Mouse (Mus musculus): Measurements from ENCODE around the gene Tdrd12. TPM values are rescaled to one million over a fixed set of nuclear protein-coding genes. Genes with fewer than 3 reads are reported as not detected.
"Not testable (repeated sequence)": the region's sequence is repeated elsewhere in the genome, so short reads cannot be mapped to it uniquely, and the experiment has no call there.

The Tdrd12 gene
- polyA plus RNA-seq, 1 experiment, result 0.54 TPM

DNA sequence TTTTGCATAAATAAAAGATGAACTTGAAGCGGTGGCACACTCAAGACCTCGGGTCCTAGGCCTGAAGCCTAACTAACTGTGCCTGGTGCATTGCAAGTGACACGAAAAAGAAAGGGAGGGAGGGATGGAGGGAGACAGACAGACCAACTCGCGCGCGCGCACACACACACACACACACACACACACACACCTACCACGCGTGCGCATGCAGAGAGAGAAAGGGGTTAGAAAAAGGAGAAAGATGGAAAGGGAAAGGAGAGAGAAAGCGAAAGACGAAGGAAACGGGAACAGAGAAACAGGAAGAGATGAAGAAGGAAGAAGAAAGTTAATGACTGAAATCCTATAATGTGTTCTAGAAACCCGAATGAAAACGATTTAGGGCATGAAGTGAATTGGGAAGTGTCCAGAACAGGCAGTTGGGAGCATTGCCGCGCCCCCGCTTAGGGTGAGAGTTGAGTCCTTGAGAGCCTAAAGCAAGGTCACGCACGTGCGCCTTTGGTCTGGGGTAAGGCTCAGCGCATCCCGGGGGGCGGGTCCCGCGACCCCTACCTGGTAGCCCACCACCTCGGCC, 17.1 kb upstream of the Tdrd12 start:
- H3K27me3 ChIP-seq (ENCODE audit: control insufficient read depth, insufficient read depth, low read length), result no peaks in the 10 kb centered on the region
- 4% methylated on average over 28 of the region's 28 CpGs for WGBS
- peaks cover 4% of the 10 kb centered on the region; the same call in 1 of the 2 replicates for H3K4me1 ChIP-seq (ENCODE audit: control insufficient read depth, insufficient read depth, low read length)
- peak; percentile 52 to 60 for DNase-seq
- peak overlapping the region; percentile 97 for H3K27ac ChIP-seq (ENCODE audit: insufficient read depth, low read length)
- peak overlapping the region; percentile 79 for H3K4me3 ChIP-seq (replicated peaks; ENCODE audit: insufficient read depth, low read depth, low read length)
- no peak for TF ChIP-seq POLR2A (IDR thresholded peaks at IDR 0.05; ENCODE audit: borderline replicate concordance, insufficient read depth, low read length)
- TF ChIP-seq CTCF (IDR thresholded peaks at IDR 0.05; ENCODE audit: borderline replicate concordance, insufficient read depth, low read depth, low read length), result no peak

- Histone ChIP-seq H3K27me3 (ENCODE audit: control insufficient read depth, insufficient read depth, low read length) (no peaks in the 10 kb centered on the region), H3K27ac (ENCODE audit: insufficient read depth, low read length) (peak overlapping the region; percentile 97; the same call in 1 of the 2 replicates), H3K4me3 (replicated peaks; ENCODE audit: insufficient read depth, low read depth, low read length) (peak overlapping the region; percentile 79), H3K4me1 (ENCODE audit: control insufficient read depth, insufficient read depth, low read length) (peaks cover 4% of the 10 kb centered on the region; the same call in 1 of the 2 replicates)
- WGBS, result 52% methylated on average over 10 of the region's 10 CpGs
- peak; percentile 33 to 39 for DNase-seq
- no peak for TF ChIP-seq POLR2A (IDR thresholded peaks at IDR 0.05; ENCODE audit: borderline replicate concordance, insufficient read depth, low read length)
- no peak for TF ChIP-seq CTCF (IDR thresholded peaks at IDR 0.05; ENCODE audit: borderline replicate concordance, insufficient read depth, low read depth, low read length)
These were observed 16.4 kb upstream of the Tdrd12 start for GRCm38 (mm10) chr7:35553751-35554604.

DNA sequence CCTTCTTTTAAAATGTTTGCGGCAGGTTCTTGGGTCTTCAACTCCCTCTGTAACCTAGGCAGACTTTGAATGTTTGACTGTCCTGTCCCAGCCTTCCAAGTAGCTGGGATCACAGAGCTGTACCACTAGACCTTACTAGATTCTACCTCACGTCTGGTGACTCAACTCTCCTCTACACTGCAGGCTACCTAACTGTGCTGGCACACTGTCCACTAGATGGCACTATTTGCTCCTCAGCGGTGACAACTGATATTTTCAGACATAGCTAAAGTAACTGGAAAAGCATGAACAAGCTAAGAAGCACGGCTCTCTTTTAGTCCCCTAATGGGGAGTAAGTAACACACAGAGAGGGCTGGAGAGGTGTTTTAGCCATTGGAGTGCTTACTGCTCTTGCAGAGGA, 8.3 kb upstream of the Tdrd12 start:
- WGBS, result 29% methylated on average over 4 of the region's 4 CpGs
- peak; percentile 52 to 58 for DNase-seq
- TF ChIP-seq CTCF (IDR thresholded peaks at IDR 0.05; ENCODE audit: borderline replicate concordance, insufficient read depth, low read depth, low read length), result peak; percentile 75; the same call in 1 of the 2 replicates
- TF ChIP-seq POLR2A (IDR thresholded peaks at IDR 0.05; ENCODE audit: borderline replicate concordance, insufficient read depth, low read length), result no peak
- Histone ChIP-seq H3K27ac (ENCODE audit: insufficient read depth, low read length) (no peak overlapping the region), H3K4me1 (ENCODE audit: control insufficient read depth, insufficient read depth, low read length) (no peaks in the 10 kb centered on the region), H3K4me3 (replicated peaks; ENCODE audit: insufficient read depth, low read depth, low read length) (no peak overlapping the region), H3K27me3 (ENCODE audit: control insufficient read depth, insufficient read depth, low read length) (no peaks in the 10 kb centered on the region)

GRCm38 (mm10) chr7:35535750-35536512, 1.6 kb downstream of the Tdrd12 start:
- no peak for DNase-seq
- TF ChIP-seq POLR2A (IDR thresholded peaks at IDR 0.05; ENCODE audit: borderline replicate concordance, insufficient read depth, low read length), result no peak
- no peak for TF ChIP-seq CTCF (IDR thresholded peaks at IDR 0.05; ENCODE audit: borderline replicate concordance, insufficient read depth, low read depth, low read length)
- 80% methylated on average over 12 of the region's 12 CpGs for WGBS
- H3K4me3 ChIP-seq (replicated peaks; ENCODE audit: insufficient read depth, low read depth, low read length), result no peak overlapping the region
- no peak overlapping the region for H3K27ac ChIP-seq (ENCODE audit: insufficient read depth, low read length)
- no peaks in the 10 kb centered on the region for H3K27me3 ChIP-seq (ENCODE audit: control insufficient read depth, insufficient read depth, low read length)
- no peaks in the 10 kb centered on the region for H3K4me1 ChIP-seq (ENCODE audit: control insufficient read depth, insufficient read depth, low read length)

GRCm38 (mm10) chr7:35530544-35530943, 7.0 kb downstream of the Tdrd12 start:
- H3K4me1 ChIP-seq (ENCODE audit: control insufficient read depth, insufficient read depth, low read length); DNase-seq; H3K27me3 ChIP-seq (ENCODE audit: control insufficient read depth, insufficient read depth, low read length); H3K27ac ChIP-seq (ENCODE audit: insufficient read depth, low read length); H3K4me3 ChIP-seq (replicated peaks; ENCODE audit: insufficient read depth, low read depth, low read length): not testable (repeated sequence)
- WGBS, result 58% methylated on average over 1 of the region's 1 CpGs

GRCm38 (mm10) chr7:35530026-35530425, 7.5 kb downstream of the Tdrd12 start:
- Histone ChIP-seq H3K4me1 (ENCODE audit: control insufficient read depth, insufficient read depth, low read length) (no peaks in the 10 kb centered on the region), H3K27ac (ENCODE audit: insufficient read depth, low read length) (no peak overlapping the region), H3K27me3 (ENCODE audit: control insufficient read depth, insufficient read depth, low read length) (no peaks in the 10 kb centered on the region), H3K4me3 (replicated peaks; ENCODE audit: insufficient read depth, low read depth, low read length) (no peak overlapping the region)
- 73% methylated on average over 3 of the region's 3 CpGs for WGBS
- no peak for TF ChIP-seq CTCF (IDR thresholded peaks at IDR 0.05; ENCODE audit: borderline replicate concordance, insufficient read depth, low read depth, low read length)
- TF ChIP-seq POLR2A (IDR thresholded peaks at IDR 0.05; ENCODE audit: borderline replicate concordance, insufficient read depth, low read length), result no peak
- DNase-seq, result no peak

DNA sequence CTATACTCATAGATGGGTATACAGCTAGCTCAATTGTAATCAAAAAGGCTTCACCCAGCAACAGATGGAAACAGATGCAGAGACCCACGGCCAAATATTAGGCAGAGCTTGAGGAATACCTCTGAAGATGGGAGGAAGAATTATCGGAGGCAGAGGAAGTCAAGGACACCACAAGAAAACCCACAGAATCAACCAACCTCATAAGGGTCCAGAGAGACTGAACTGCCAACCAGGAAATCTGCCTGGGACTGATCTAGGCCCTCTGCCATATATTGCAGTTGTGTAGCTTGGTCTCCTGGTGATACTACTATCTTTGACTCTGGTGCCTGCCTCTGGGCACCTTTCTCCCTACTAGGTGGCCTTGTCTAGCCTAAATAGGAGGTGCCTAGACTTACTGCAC, 10.8 kb downstream of the Tdrd12 start:
- Histone ChIP-seq H3K27me3 (ENCODE audit: control insufficient read depth, insufficient read depth, low read length) (no peaks in the 10 kb centered on the region), H3K4me3 (replicated peaks; ENCODE audit: insufficient read depth, low read depth, low read length) (no peak overlapping the region), H3K27ac (ENCODE audit: insufficient read depth, low read length) (no peak overlapping the region), H3K4me1 (ENCODE audit: control insufficient read depth, insufficient read depth, low read length) (no peaks in the 10 kb centered on the region)
- TF ChIP-seq POLR2A (IDR thresholded peaks at IDR 0.05; ENCODE audit: borderline replicate concordance, insufficient read depth, low read length), result no peak
- TF ChIP-seq CTCF (IDR thresholded peaks at IDR 0.05; ENCODE audit: borderline replicate concordance, insufficient read depth, low read depth, low read length), result no peak
- WGBS, result 79% methylated on average over 2 of the region's 2 CpGs
- no peak for DNase-seq
